37 mouse cellular contexts compared by ENCODE assay signal in the genomic region with DNA sequence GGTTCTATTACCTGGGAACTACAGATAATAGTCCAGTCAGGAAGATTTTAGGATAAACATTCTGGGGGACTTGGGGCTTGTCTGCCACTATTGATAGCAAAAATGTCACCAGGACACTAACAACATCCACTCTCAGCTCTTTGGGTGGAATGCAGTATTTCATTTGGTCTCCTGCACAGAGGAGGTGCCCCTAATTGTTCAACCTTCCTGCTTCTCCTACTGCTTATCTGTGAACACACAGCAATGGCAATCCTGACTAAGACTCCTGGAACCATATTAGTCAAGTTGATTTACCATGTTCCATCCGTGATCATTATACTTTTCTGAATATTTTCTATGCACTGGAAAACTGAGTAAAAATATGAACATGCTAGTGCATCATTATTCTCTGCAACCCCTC. TPM values are rescaled to one million over a fixed set of nuclear protein-coding genes. Genes with fewer than 3 reads are reported as not detected.
DNase-seq lines count a peak whose midpoint lies in the region; ATAC-seq and TF ChIP-seq lines count a peak whose summit lies in the region.
"Had no signal": no experiment of that assay in that cellular context is flagged by ENCODE, and none has a peak within 500 bp of the region (broad histone marks: within the 10 kb centered on the region; RNA-seq: fewer than 3 reads in every experiment).

No protein-coding gene starts in this region.

- 0 out of 2 replicates have a peak overlapping the region, but pooled peaks have one; percentile 42 for H3K27ac ChIP-seq in liver, embryonic 12.5 days
- no peak overlapping the region for H3K27ac ChIP-seq in liver, postnatal 0 days (ENCODE audit: low read depth)
- H3K27ac ChIP-seq in liver, embryonic 14.5 days = no peak overlapping the region
- H3K27ac ChIP-seq: embryonic facial prominence, embryonic 10.5 days; embryonic facial prominence, embryonic 13.5 days; gastrocnemius, adult 2 months; hindbrain, embryonic 12.5 days; hindbrain, embryonic 15.5 days had no signal

- TF ChIP-seq CTCF in liver, postnatal 0 days (IDR thresholded peaks at IDR 0.05; ENCODE audit: low read depth) = no peak
- TF ChIP-seq CTCF in liver, embryonic 14.5 days (IDR thresholded peaks at IDR 0.05; ENCODE audit: low read depth) = no peak

- H3K9ac ChIP-seq in liver, embryonic 12.5 days = no peak overlapping the region
- no peak overlapping the region for H3K9ac ChIP-seq in liver, postnatal 0 days (replicated peaks)
- no peak overlapping the region for H3K9ac ChIP-seq in liver, embryonic 14.5 days (replicated peaks)
- H3K9ac ChIP-seq: embryonic facial prominence, embryonic 13.5 days; forebrain, postnatal 0 days; hindbrain, embryonic 12.5 days; hindbrain, embryonic 15.5 days had no signal

- no peaks in the 10 kb centered on the region for H3K9me3 ChIP-seq in liver, embryonic 12.5 days (replicated peaks)
- H3K9me3 ChIP-seq in liver, postnatal 0 days (ENCODE audit: low read length) = no peaks in the 10 kb centered on the region
- no peaks in the 10 kb centered on the region for H3K9me3 ChIP-seq in liver, embryonic 14.5 days (ENCODE audit: control insufficient read depth, low read length)
- H3K9me3 ChIP-seq: embryonic facial prominence, embryonic 10.5 days; embryonic facial prominence, embryonic 13.5 days; G1E; hindbrain, embryonic 12.5 days; hindbrain, embryonic 15.5 days had no signal

- TF ChIP-seq EP300 in liver, postnatal 0 days (IDR thresholded peaks at IDR 0.05; ENCODE audit: low read depth) = no peak
- peak; percentile 43; the same call in 1 of the 2 replicates for TF ChIP-seq EP300 in liver, embryonic 14.5 days (IDR thresholded peaks at IDR 0.05; ENCODE audit: low read depth)

- ATAC-seq in liver, embryonic 12.5 days = peak; percentile 68; the same call in 1 of the 2 replicates
- ATAC-seq in liver, postnatal 0 days = no peak
- ATAC-seq in liver, embryonic 14.5 days (ENCODE audit: insufficient read depth) = peak; percentile 66; the same call in 1 of the 2 replicates
- peak; percentile 50 for ATAC-seq in megakaryocyte-erythroid progenitor cell, adult 5-6 weeks (replicated peaks; ENCODE audit: low FRiP score, low TSS enrichment, poor library complexity, severe bottlenecking)
- ATAC-seq: forebrain, embryonic 14.5 days; forebrain, postnatal 0 days; Patski had no signal

- DNase-seq in liver, postnatal 0 days = no peak
- peak in 1 of 3 experiments; percentile 4 for DNase-seq in liver, embryonic 14.5 days (ENCODE audit: low read depth in 3 of 3, low spot score in 3 of 3)
- DNase-seq in yolk sac, embryonic 10.5 days (ENCODE audit: low spot score) = no peak
- DNase-seq in kidney, postnatal 36 days = no peak
- DNase-seq: adrenal gland, adult 2 months; adrenal gland, postnatal 14 days; B cell, adult 2 months; cerebellum, adult 11 months; cerebellum, adult 2 months; cerebellum, adult 9-11 months; cerebellum, postnatal 25 days; embryo, embryonic 11 days; forebrain, postnatal 0 days; gastrocnemius, adult 2 months; gastrocnemius, postnatal 14 days; heart, adult 11 months had no signal

- H3K4me2 ChIP-seq in liver, embryonic 12.5 days = 0 out of 2 replicates have a peak overlapping the region, but pooled peaks have one; percentile 8
- H3K4me2 ChIP-seq in liver, postnatal 0 days (ENCODE audit: low read depth, low read length) = no peak overlapping the region
- no peak overlapping the region for H3K4me2 ChIP-seq in liver, embryonic 14.5 days (ENCODE audit: low read depth)
- H3K4me2 ChIP-seq: embryonic facial prominence, embryonic 13.5 days; heart, embryonic 11.5 days; hindbrain, embryonic 12.5 days; hindbrain, embryonic 15.5 days had no signal

- no peak overlapping the region for H3K4me3 ChIP-seq in liver, embryonic 12.5 days
- no peak overlapping the region for H3K4me3 ChIP-seq in liver, postnatal 0 days (ENCODE audit: low read depth, low read length)
- no peak overlapping the region for H3K4me3 ChIP-seq in liver, embryonic 14.5 days (ENCODE audit: insufficient read depth in 1 of 2, low read depth in 2 of 2, low read length in 2 of 2)
- H3K4me3 ChIP-seq: embryonic facial prominence, embryonic 10.5 days; embryonic facial prominence, embryonic 13.5 days; gastrocnemius, adult 2 months; hindbrain, embryonic 12.5 days; hindbrain, embryonic 15.5 days had no signal

- peaks cover 28% of the 10 kb centered on the region for H3K4me1 ChIP-seq in liver, embryonic 12.5 days
- H3K4me1 ChIP-seq in liver, postnatal 0 days (ENCODE audit: insufficient read depth) = no peaks in the 10 kb centered on the region
- H3K4me1 ChIP-seq in liver, embryonic 14.5 days (replicated peaks; ENCODE audit: control insufficient read depth in 2 of 2, insufficient read depth in 2 of 2, low read length in 1 of 2) = peaks cover 13 to 22% of the 10 kb centered on the region in 2 experiments
- H3K4me1 ChIP-seq: embryonic facial prominence, embryonic 10.5 days; embryonic facial prominence, embryonic 13.5 days; hindbrain, embryonic 12.5 days; hindbrain, embryonic 15.5 days had no signal

- no peaks in the 10 kb centered on the region for H3K27me3 ChIP-seq in liver, embryonic 12.5 days (replicated peaks)
- H3K27me3 ChIP-seq in liver, postnatal 0 days (ENCODE audit: insufficient read depth, low read length) = no peaks in the 10 kb centered on the region
- H3K27me3 ChIP-seq in liver, embryonic 14.5 days (ENCODE audit: control insufficient read depth, insufficient read depth, low read length) = no peaks in the 10 kb centered on the region
- H3K27me3 ChIP-seq: CH12.LX; embryonic facial prominence, embryonic 13.5 days; hindbrain, embryonic 12.5 days; hindbrain, embryonic 15.5 days had no signal

- 48% methylated on average over 1 of the region's 1 CpGs for WGBS in liver, embryonic 12.5 days (ENCODE audit: insufficient replicate concordance)
- WGBS in liver, postnatal 0 days (ENCODE audit: insufficient replicate concordance) = 71% methylated on average over 1 of the region's 1 CpGs
- WGBS in liver, embryonic 14.5 days (ENCODE audit: insufficient replicate concordance) = 29% methylated on average over 1 of the region's 1 CpGs

- H3K36me3 ChIP-seq in liver, embryonic 12.5 days = no peaks in the 10 kb centered on the region
- no peaks in the 10 kb centered on the region for H3K36me3 ChIP-seq in liver, postnatal 0 days (replicated peaks; ENCODE audit: insufficient read depth, low read length)
- H3K36me3 ChIP-seq in liver, embryonic 14.5 days (replicated peaks; ENCODE audit: control insufficient read depth, insufficient read depth, low read depth) = no peaks in the 10 kb centered on the region
- H3K36me3 ChIP-seq: embryonic facial prominence, embryonic 10.5 days; embryonic facial prominence, embryonic 13.5 days; G1E; hindbrain, embryonic 12.5 days; hindbrain, embryonic 15.5 days had no signal

RNA-seq across cellular contexts. Expression of a gene that starts 8.4 kb away (rescaled TPM):
- not detected in 2 replicates for polyA plus RNA-seq in liver, embryonic 12.5 days (2016; fragmentation: Nextera tagmentation; extraction: Ambion mirVana)
- not detected in 2 replicates for polyA plus RNA-seq in liver, postnatal 0 days (2015; fragmentation: Nextera tagmentation; extraction: Ambion mirVana)
- polyA plus RNA-seq in liver, embryonic 14.5 days (2012; rRNA removed) = not detected in 2 replicates
- not detected in 2 replicates for polyA plus RNA-seq in liver, embryonic 14.5 days (2014; fragmentation: Nextera tagmentation; extraction: Ambion mirVana)
- not detected in 2 replicates for total RNA-seq in megakaryocyte-erythroid progenitor cell, adult 5-6 weeks (2014; fragmentation: Nextera tagmentation)
- total RNA-seq in megakaryocyte-erythroid progenitor cell, adult 5-6 weeks (2017) = not detected in 2 replicates
- total RNA-seq: adrenal gland, adult 2 months; adrenal gland, postnatal 14 days; adrenal gland, postnatal 4 days; CH12.LX; forebrain, postnatal 0 days; G1E; gastrocnemius, adult 2 months; gastrocnemius, postnatal 14 days; gastrocnemius, postnatal 4 days; heart, adult 8-10 months; heart, postnatal 25 days; hematopoietic stem cell, adult 5-6 weeks had no signal
- polyA plus RNA-seq: adrenal gland, adult 2 months; cerebellum, adult 2 months; cortical plate, adult 2 months; embryonic facial prominence, embryonic 10.5 days; embryonic facial prominence, embryonic 13.5 days; forebrain, embryonic 11.5 days; forebrain, embryonic 14.5 days; forebrain, postnatal 0 days; frontal cortex, adult 2 months; G1E; heart, embryonic 11.5 days; heart, embryonic 14.5 days; heart, postnatal 0 days; hindbrain, embryonic 12.5 days; hindbrain, embryonic 15.5 days; Patski had no signal

RNA-seq across cellular contexts. Expression of a gene that starts 14.9 kb away (rescaled TPM):
- polyA plus RNA-seq in liver, embryonic 12.5 days (2016; fragmentation: Nextera tagmentation; extraction: Ambion mirVana) = not detected in 2 replicates
- polyA plus RNA-seq in liver, postnatal 0 days (2015; fragmentation: Nextera tagmentation; extraction: Ambion mirVana) = not detected in 2 replicates
- not detected in 2 replicates for polyA plus RNA-seq in liver, embryonic 14.5 days (2012; rRNA removed)
- not detected in 2 replicates for polyA plus RNA-seq in liver, embryonic 14.5 days (2014; fragmentation: Nextera tagmentation; extraction: Ambion mirVana)
- not detected in 2 replicates for total RNA-seq in megakaryocyte-erythroid progenitor cell, adult 5-6 weeks (2014; fragmentation: Nextera tagmentation)
- not detected in 2 replicates for total RNA-seq in megakaryocyte-erythroid progenitor cell, adult 5-6 weeks (2017)
- total RNA-seq: adrenal gland, adult 2 months; adrenal gland, postnatal 14 days; adrenal gland, postnatal 4 days; CH12.LX; forebrain, postnatal 0 days; G1E; gastrocnemius, adult 2 months; gastrocnemius, postnatal 14 days; gastrocnemius, postnatal 4 days; heart, adult 8-10 months; heart, postnatal 25 days; hematopoietic stem cell, adult 5-6 weeks had no signal
- polyA plus RNA-seq: adrenal gland, adult 2 months; cerebellum, adult 2 months; cortical plate, adult 2 months; embryonic facial prominence, embryonic 10.5 days; embryonic facial prominence, embryonic 13.5 days; forebrain, embryonic 11.5 days; forebrain, embryonic 14.5 days; forebrain, postnatal 0 days; frontal cortex, adult 2 months; G1E; heart, embryonic 11.5 days; heart, embryonic 14.5 days; heart, postnatal 0 days; hindbrain, embryonic 12.5 days; hindbrain, embryonic 15.5 days; Patski had no signal

RNA-seq across cellular contexts. Expression of a gene that starts 18.9 kb away (rescaled TPM):
- polyA plus RNA-seq in liver, embryonic 12.5 days (2016; fragmentation: Nextera tagmentation; extraction: Ambion mirVana) = not detected in 2 replicates
- polyA plus RNA-seq in liver, postnatal 0 days (2015; fragmentation: Nextera tagmentation; extraction: Ambion mirVana) = not detected in 2 replicates
- polyA plus RNA-seq in liver, embryonic 14.5 days (2012; rRNA removed) = 0.05 TPM in 1 of 2 replicates, not detected in the other
- not detected in 2 replicates for polyA plus RNA-seq in liver, embryonic 14.5 days (2014; fragmentation: Nextera tagmentation; extraction: Ambion mirVana)
- total RNA-seq in megakaryocyte-erythroid progenitor cell, adult 5-6 weeks (2014; fragmentation: Nextera tagmentation) = not detected in 2 replicates
- not detected in 2 replicates for total RNA-seq in megakaryocyte-erythroid progenitor cell, adult 5-6 weeks (2017)
- total RNA-seq: adrenal gland, adult 2 months; adrenal gland, postnatal 14 days; adrenal gland, postnatal 4 days; CH12.LX; forebrain, postnatal 0 days; gastrocnemius, adult 2 months; gastrocnemius, postnatal 14 days; gastrocnemius, postnatal 4 days; heart, adult 8-10 months; heart, postnatal 25 days; hematopoietic stem cell, adult 5-6 weeks had no signal
- polyA plus RNA-seq: adrenal gland, adult 2 months; cerebellum, adult 2 months; cortical plate, adult 2 months; embryonic facial prominence, embryonic 10.5 days; embryonic facial prominence, embryonic 13.5 days; forebrain, embryonic 11.5 days; forebrain, embryonic 14.5 days; forebrain, postnatal 0 days; frontal cortex, adult 2 months; G1E; heart, embryonic 11.5 days; heart, embryonic 14.5 days; heart, postnatal 0 days; hindbrain, embryonic 12.5 days; hindbrain, embryonic 15.5 days; Patski had no signal

RNA-seq across cellular contexts. Expression of a gene that starts 22.7 kb away (rescaled TPM):
- polyA plus RNA-seq in liver, embryonic 12.5 days (2016; fragmentation: Nextera tagmentation; extraction: Ambion mirVana) = not detected in 2 replicates
- not detected in 2 replicates for polyA plus RNA-seq in liver, postnatal 0 days (2015; fragmentation: Nextera tagmentation; extraction: Ambion mirVana)
- not detected in 2 replicates for polyA plus RNA-seq in liver, embryonic 14.5 days (2012; rRNA removed)
- polyA plus RNA-seq in liver, embryonic 14.5 days (2014; fragmentation: Nextera tagmentation; extraction: Ambion mirVana) = not detected in 2 replicates
- not detected in 2 replicates for total RNA-seq in megakaryocyte-erythroid progenitor cell, adult 5-6 weeks (2014; fragmentation: Nextera tagmentation)
- total RNA-seq in megakaryocyte-erythroid progenitor cell, adult 5-6 weeks (2017) = not detected in 2 replicates
- total RNA-seq: adrenal gland, adult 2 months; adrenal gland, postnatal 14 days; adrenal gland, postnatal 4 days; CH12.LX; forebrain, postnatal 0 days; G1E; gastrocnemius, adult 2 months; gastrocnemius, postnatal 14 days; gastrocnemius, postnatal 4 days; heart, adult 8-10 months; heart, postnatal 25 days; hematopoietic stem cell, adult 5-6 weeks had no signal
- polyA plus RNA-seq: adrenal gland, adult 2 months; cerebellum, adult 2 months; cortical plate, adult 2 months; embryonic facial prominence, embryonic 10.5 days; embryonic facial prominence, embryonic 13.5 days; forebrain, embryonic 11.5 days; forebrain, embryonic 14.5 days; forebrain, postnatal 0 days; frontal cortex, adult 2 months; G1E; heart, embryonic 11.5 days; heart, embryonic 14.5 days; heart, postnatal 0 days; hindbrain, embryonic 15.5 days; Patski had no signal

RNA-seq across cellular contexts. Expression of a gene that starts 29.3 kb away (rescaled TPM):
- polyA plus RNA-seq in liver, embryonic 12.5 days (2016; fragmentation: Nextera tagmentation; extraction: Ambion mirVana) = not detected in 2 replicates
- polyA plus RNA-seq in liver, postnatal 0 days (2015; fragmentation: Nextera tagmentation; extraction: Ambion mirVana) = not detected in 2 replicates
- polyA plus RNA-seq in liver, embryonic 14.5 days (2012; rRNA removed) = not detected in 2 replicates
- not detected in 2 replicates for polyA plus RNA-seq in liver, embryonic 14.5 days (2014; fragmentation: Nextera tagmentation; extraction: Ambion mirVana)
- total RNA-seq in megakaryocyte-erythroid progenitor cell, adult 5-6 weeks (2014; fragmentation: Nextera tagmentation) = not detected in 2 replicates
- not detected in 2 replicates for total RNA-seq in megakaryocyte-erythroid progenitor cell, adult 5-6 weeks (2017)
- total RNA-seq: adrenal gland, adult 2 months; adrenal gland, postnatal 14 days; adrenal gland, postnatal 4 days; CH12.LX; forebrain, postnatal 0 days; gastrocnemius, adult 2 months; gastrocnemius, postnatal 14 days; gastrocnemius, postnatal 4 days; heart, adult 8-10 months; heart, postnatal 25 days; hematopoietic stem cell, adult 5-6 weeks had no signal
- polyA plus RNA-seq: adrenal gland, adult 2 months; cerebellum, adult 2 months; cortical plate, adult 2 months; embryonic facial prominence, embryonic 10.5 days; embryonic facial prominence, embryonic 13.5 days; forebrain, embryonic 11.5 days; forebrain, embryonic 14.5 days; forebrain, postnatal 0 days; frontal cortex, adult 2 months; G1E; heart, embryonic 11.5 days; heart, embryonic 14.5 days; heart, postnatal 0 days; hindbrain, embryonic 12.5 days; hindbrain, embryonic 15.5 days; Patski had no signal
